Mouse (Mus musculus) kidney, postnatal 0 days (tissue): ENCODE measurements around the gene 1700010I14Rik. TPM values are rescaled to one million over a fixed set of nuclear protein-coding genes. Genes with fewer than 3 reads are reported as not detected.

ENCODE experiments used
- ATAC-seq: fragments of 200-750 bp; cut with Nextera tagmentation; replicated peaks from 2 replicates; pipeline ENCODE4 v1.8.0; 2017; ENCODE audit warnings: low read depth, moderate number of reproducible peaks, moderate TSS enrichment, moderate library complexity; ENCODE audit not compliant: low FRiP score
- DNase-seq: peaks from one replicate; pipeline ENCODE4 v3.0.0-alpha.2; 2016; ENCODE audit warnings: low spot score
- H3K27ac ChIP-seq: fragments of 300-500 bp; sonication (generic); 2 replicates; pipeline ENCODE4 v1.5.1; 2014; ENCODE audit warnings: mild to moderate bottlenecking
- H3K27me3 ChIP-seq: fragments of 300-500 bp; sonication (generic); 2 replicates; pipeline ENCODE4 v1.6.1; 2014; ENCODE audit warnings: low read length, mixed read lengths; ENCODE audit not compliant: insufficient read depth
- H3K36me3 ChIP-seq: fragments of 300-500 bp; sonication (generic); 2 replicates; pipeline ENCODE4 v1.6.1; 2014; ENCODE audit warnings: low read length, mixed read lengths; ENCODE audit not compliant: insufficient read depth
- H3K4me1 ChIP-seq: fragments of 300-500 bp; sonication (generic); replicated peaks from 2 replicates; pipeline ENCODE4 v1.6.1; 2014; ENCODE audit warnings: antibody characterized with exemption, low read length, mixed read lengths; ENCODE audit not compliant: insufficient read depth
- H3K4me2 ChIP-seq: fragments of 300-500 bp; sonication (generic); 2 replicates; pipeline ENCODE4 v1.6.1; 2014; ENCODE audit warnings: mild to moderate bottlenecking, low read length, moderate library complexity, mixed read lengths
- H3K4me3 ChIP-seq: fragments of 300-500 bp; sonication (generic); replicated peaks from 2 replicates; pipeline ENCODE4 v1.5.1; 2014; ENCODE audit warnings: low read depth, low read length
- H3K9ac ChIP-seq: fragments of 300-500 bp; sonication (generic); 2 replicates; pipeline ENCODE4 v1.6.1; 2014; ENCODE audit warnings: low read depth, low read length
- H3K9me3 ChIP-seq: fragments of 300-500 bp; sonication (generic); replicated peaks from 2 replicates; pipeline ENCODE4 v1.6.1; 2016; ENCODE audit warnings: low read length, inconsistent platforms, mixed read lengths
- CTCF ChIP-seq: IDR thresholded peaks from 2 replicates; pipeline ENCODE4 v1.5.1; 2016; ENCODE audit warnings: antibody characterized with exemption, low read depth, mild to moderate bottlenecking, moderate library complexity
- WGBS: fragments of 180-500 bp; shearing (Covaris S2); extraction: QIAGEN DNeasy Blood & Tissue Kit; methylation state at CpG from one replicate; pipeline ENCODE4 v1.1.7; 2014; 5-methylcytosine and 5-hydroxymethylcytosine counted together
- polyA plus RNA-seq: library from polyadenylated mRNA; unstranded; fragments of >200 nt; fragmentation: Nextera tagmentation; extraction: Ambion mirVana; gene quantifications from 2 replicates; pipeline ENCODE4 v1.2.1, GENCODE M21; 2015

The 1700010I14Rik gene
- polyA plus RNA-seq, 1 experiment from 2014 or later = 1.9 TPM

DNA sequence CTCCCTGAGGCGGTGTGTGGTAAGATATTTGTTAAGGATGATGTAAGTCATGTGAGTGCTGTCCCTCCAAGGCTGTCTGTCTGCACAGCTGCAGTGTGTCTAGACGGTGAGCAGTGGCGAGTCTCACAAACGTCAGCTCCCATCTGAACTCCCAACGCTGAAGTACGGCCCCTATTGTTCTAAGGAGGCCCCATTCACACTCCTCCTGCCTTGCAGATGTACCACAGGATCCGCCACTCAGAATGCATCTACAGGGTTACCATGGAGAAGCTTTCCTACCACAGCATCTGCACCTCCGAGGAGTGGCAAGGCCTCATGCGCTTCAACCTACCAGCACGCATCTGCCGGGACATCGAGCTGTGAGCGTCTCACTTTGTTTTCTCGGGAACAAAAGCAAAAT is 26.5 kb upstream of the 1700010I14Rik start:
- no peak for DNase-seq
- Histone ChIP-seq H3K36me3 (no peaks in the 10 kb centered on the region), H3K27me3 (no peaks in the 10 kb centered on the region), H3K4me2 (no peak overlapping the region), H3K4me3 (no peak overlapping the region), H3K9ac (no peak overlapping the region), H3K9me3 (no peaks in the 10 kb centered on the region), H3K27ac (no peak overlapping the region), H3K4me1 (no peaks in the 10 kb centered on the region)
- 62% methylated on average over 14 of the region's 14 CpGs for WGBS
- no peak for TF ChIP-seq CTCF
- ATAC-seq = no peak

DNA sequence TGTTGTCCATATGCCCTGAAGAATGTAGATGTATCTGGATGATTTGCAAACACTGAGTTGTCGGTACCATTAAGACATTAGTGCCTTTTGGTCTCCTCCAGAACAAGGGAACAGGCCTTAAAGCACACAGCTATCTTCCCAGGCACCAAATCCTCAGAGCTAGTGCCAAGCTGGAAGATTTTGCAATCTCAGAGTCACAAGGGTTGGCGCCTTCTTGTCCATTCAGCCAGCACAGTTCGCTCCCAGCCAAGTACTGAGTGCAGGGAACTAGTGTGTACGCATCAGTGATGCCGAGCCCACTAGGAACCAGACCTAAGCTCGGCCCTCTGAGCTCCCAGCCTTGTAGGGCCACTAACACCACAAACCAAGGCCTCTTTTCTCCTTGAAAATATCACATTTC is 23.0 kb upstream of the 1700010I14Rik start:
- WGBS = 92% methylated on average over 6 of the region's 6 CpGs
- TF ChIP-seq CTCF = no peak
- no peak for DNase-seq
- Histone ChIP-seq H3K36me3 (no peaks in the 10 kb centered on the region), H3K27me3 (no peaks in the 10 kb centered on the region), H3K4me3 (no peak overlapping the region), H3K27ac (no peak overlapping the region), H3K4me1 (no peaks in the 10 kb centered on the region), H3K9me3 (no peaks in the 10 kb centered on the region), H3K4me2 (no peak overlapping the region), H3K9ac (no peak overlapping the region)
- ATAC-seq = no peak

DNA sequence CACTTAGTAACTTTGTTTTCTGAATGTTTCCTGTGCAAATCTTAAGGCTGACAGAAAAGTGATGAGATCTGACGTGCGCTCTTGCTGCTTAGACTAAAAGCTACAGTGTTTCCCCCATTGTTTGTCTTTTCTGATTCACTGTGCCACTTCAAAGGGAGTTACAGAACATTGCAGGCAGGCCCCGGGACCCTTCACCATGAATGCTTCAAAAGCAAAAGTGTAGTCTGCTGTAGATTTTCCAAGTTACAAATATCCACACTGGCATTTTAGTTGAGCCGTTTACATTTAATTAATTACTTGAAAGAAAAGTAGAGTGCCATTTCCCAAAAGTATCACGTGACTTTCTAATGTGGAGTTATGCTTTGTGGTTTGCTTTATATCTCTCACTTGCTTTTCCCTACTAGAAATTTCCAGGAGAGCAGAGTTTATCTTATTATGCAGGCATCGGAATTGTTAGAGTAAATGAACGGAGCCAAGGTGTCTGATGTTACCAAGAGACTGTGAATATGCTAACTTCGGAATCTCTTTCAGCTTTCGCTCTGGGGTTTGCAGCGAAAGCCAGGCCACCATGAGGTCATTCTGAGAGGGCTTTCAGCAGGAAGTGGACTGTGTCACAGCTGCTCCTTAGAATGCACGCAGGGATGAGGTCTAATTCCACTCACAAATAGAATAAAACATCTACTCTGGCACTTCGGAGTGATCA is 15.8 kb upstream of the 1700010I14Rik start:
- Histone ChIP-seq H3K27ac (no peak overlapping the region), H3K36me3 (no peaks in the 10 kb centered on the region), H3K9ac (no peak overlapping the region), H3K9me3 (no peaks in the 10 kb centered on the region), H3K4me1 (0 out of 2 replicates have a peak, but pooled peaks cover 6% of the 10 kb centered on the region), H3K4me2 (peak overlapping the region; percentile 13; the same call in 1 of the 2 replicates), H3K4me3 (no peak overlapping the region), H3K27me3 (no peaks in the 10 kb centered on the region)
- DNase-seq (peak; percentile 31), ATAC-seq (no peak)
- 18% methylated on average over 12 of the region's 12 CpGs for WGBS
- TF ChIP-seq CTCF = no peak

GRCm38 (mm10) chr17:8973331-8973730 is 14.8 kb upstream of the 1700010I14Rik start:
- Histone ChIP-seq H3K4me3 (no peak overlapping the region), H3K4me2 (no peak overlapping the region), H3K9ac (no peak overlapping the region), H3K27me3 (no peaks in the 10 kb centered on the region), H3K27ac (no peak overlapping the region), H3K9me3 (no peaks in the 10 kb centered on the region), H3K36me3 (no peaks in the 10 kb centered on the region), H3K4me1 (0 out of 2 replicates have a peak, but pooled peaks cover 6% of the 10 kb centered on the region)
- DNase-seq (no peak), ATAC-seq (no peak)
- TF ChIP-seq CTCF = no peak
- 62% methylated on average over 5 of the region's 5 CpGs for WGBS

GRCm38 (mm10) chr17:8974423-8974822 is 13.7 kb upstream of the 1700010I14Rik start:
- 55% methylated on average over 7 of the region's 7 CpGs for WGBS

DNA sequence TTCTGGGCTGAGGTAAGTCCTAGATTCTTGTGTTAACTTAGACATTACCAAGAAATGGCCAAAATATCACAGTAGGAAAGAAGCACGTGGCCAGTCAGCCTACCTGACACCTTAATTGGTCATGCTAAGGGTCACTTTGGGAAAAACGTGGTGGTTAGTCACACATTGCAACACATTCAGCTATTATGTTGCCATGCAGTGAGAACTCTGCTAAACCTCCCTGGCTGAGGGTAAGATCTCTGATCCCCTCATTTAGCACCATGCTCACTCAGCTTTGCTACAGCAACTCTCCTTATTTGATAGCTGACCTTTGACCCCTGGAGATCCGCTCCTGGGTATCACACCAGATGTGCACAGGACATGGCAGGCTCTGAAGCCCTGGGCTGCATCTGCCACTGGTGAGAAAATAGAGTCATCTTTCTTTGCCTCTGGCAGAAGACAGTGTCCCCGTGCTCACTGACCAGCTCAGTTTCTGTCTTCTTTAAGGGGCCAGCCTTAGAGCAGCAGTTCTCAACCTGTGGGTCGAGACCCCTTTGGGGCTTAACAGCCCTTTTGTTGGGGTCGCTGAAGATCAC is 13.2 kb upstream of the 1700010I14Rik start:
- Histone ChIP-seq H3K27ac (no peak overlapping the region), H3K9ac (no peak overlapping the region), H3K4me1 (0 out of 2 replicates have a peak, but pooled peaks cover 6% of the 10 kb centered on the region), H3K27me3 (no peaks in the 10 kb centered on the region), H3K36me3 (no peaks in the 10 kb centered on the region), H3K4me3 (no peak overlapping the region), H3K9me3 (no peaks in the 10 kb centered on the region), H3K4me2 (no peak overlapping the region)
- ATAC-seq = no peak
- no peak for DNase-seq
- no peak for TF ChIP-seq CTCF
- 30% methylated on average over 6 of the region's 6 CpGs for WGBS

More at GRCm38 (mm10) chr17:8974423-8974822, 13.7 kb upstream of the 1700010I14Rik start:
- Histone ChIP-seq H3K4me3 (no peak overlapping the region), H3K4me1 (0 out of 2 replicates have a peak, but pooled peaks cover 6% of the 10 kb centered on the region), H3K27ac (no peak overlapping the region), H3K9me3 (no peaks in the 10 kb centered on the region), H3K36me3 (no peaks in the 10 kb centered on the region), H3K4me2 (no peak overlapping the region), H3K9ac (no peak overlapping the region), H3K27me3 (no peaks in the 10 kb centered on the region)
- no peak for TF ChIP-seq CTCF
- ATAC-seq (no peak), DNase-seq (no peak)
